Mouse (Mus musculus): ENCODE results near the gene Zfp536. TPM values are rescaled to one million over a fixed set of nuclear protein-coding genes. Genes with fewer than 3 reads are reported as not detected.

Gene Zfp536
- total RNA-seq, 2 experiments from 2014 or later: 8.5 to 10.4 TPM

GRCm38 (mm10) chr7:37505096-37505495 lies 268.3 kb downstream of the Zfp536 start:
- DNase-seq: no peak
- intact Hi-C loops (cut with DNase I): no loop called here

- intact Hi-C loops (cut with DNase I): no loop called here
- no peak for DNase-seq
These were observed 274.6 kb downstream of the Zfp536 start for GRCm38 (mm10) chr7:37498881-37499280.

- intact Hi-C loops (cut with DNase I): no loop called here
- no peak for DNase-seq
These were observed 276.9 kb downstream of the Zfp536 start for GRCm38 (mm10) chr7:37496491-37496890.

GRCm38 (mm10) chr7:37490312-37490711 lies 283.1 kb downstream of the Zfp536 start:
- intact Hi-C loops (cut with DNase I): no loop called here
- no peak for DNase-seq

GRCm38 (mm10) chr7:37484946-37485345 lies 288.5 kb downstream of the Zfp536 start:
- intact Hi-C loops (cut with DNase I): no loop called here
- DNase-seq: no peak

GRCm38 (mm10) chr7:37482564-37482963 lies 290.9 kb downstream of the Zfp536 start:
- DNase-seq: no peak
- intact Hi-C loops (cut with DNase I): no loop called here

GRCm38 (mm10) chr7:37481165-37481564 lies 292.3 kb downstream of the Zfp536 start:
- intact Hi-C loops (cut with DNase I): no loop called here
- no peak for DNase-seq

- intact Hi-C loops (cut with DNase I): no loop called here
- DNase-seq: no peak
These were observed 296.1 kb downstream of the Zfp536 start for GRCm38 (mm10) chr7:37477309-37477708.

- DNase-seq: no peak
- intact Hi-C loops (cut with DNase I): no loop called here
These were observed 298.0 kb downstream of the Zfp536 start for GRCm38 (mm10) chr7:37475485-37475884.

GRCm38 (mm10) chr7:37474284-37474683 lies 299.2 kb downstream of the Zfp536 start:
- no peak for DNase-seq
- intact Hi-C loops (cut with DNase I): no loop called here

GRCm38 (mm10) chr7:37473311-37474084 lies 299.9 kb downstream of the Zfp536 start:
- DNase-seq: no peak
- intact Hi-C loops (cut with DNase I): no loop called here

- intact Hi-C loops (cut with DNase I): no loop called here
- no peak for DNase-seq
These were observed 301.7 kb downstream of the Zfp536 start for GRCm38 (mm10) chr7:37471726-37472125.

GRCm38 (mm10) chr7:37466477-37467243 lies 306.8 kb downstream of the Zfp536 start:
- intact Hi-C loops (cut with DNase I): no loop called here
- no peak for DNase-seq

GRCm38 (mm10) chr7:37464186-37464721 lies 309.2 kb downstream of the Zfp536 start:
- no peak for DNase-seq
- intact Hi-C loops (cut with DNase I): no loop called here

GRCm38 (mm10) chr7:37447523-37447922 lies 325.9 kb downstream of the Zfp536 start:
- no peak for DNase-seq
- intact Hi-C loops (cut with DNase I): no loop called here

GRCm38 (mm10) chr7:37439912-37440311 lies 333.5 kb downstream of the Zfp536 start:
- intact Hi-C loops (cut with DNase I): no loop called here
- no peak for DNase-seq

GRCm38 (mm10) chr7:37439117-37439844 lies 334.2 kb downstream of the Zfp536 start:
- DNase-seq: no peak
- intact Hi-C loops (cut with DNase I): no loop called here

GRCm38 (mm10) chr7:37437887-37438286 lies 335.6 kb downstream of the Zfp536 start:
- intact Hi-C loops (cut with DNase I): no loop called here
- no peak for DNase-seq

GRCm38 (mm10) chr7:37433156-37433555 lies 340.3 kb downstream of the Zfp536 start:
- intact Hi-C loops (cut with DNase I): no loop called here
- no peak for DNase-seq

- DNase-seq: no peak
- intact Hi-C loops (cut with DNase I): no loop called here
These were observed 342.0 kb downstream of the Zfp536 start for GRCm38 (mm10) chr7:37431471-37431870.

- intact Hi-C loops (cut with DNase I): no loop called here
- DNase-seq: no peak
These were observed 347.4 kb downstream of the Zfp536 start for GRCm38 (mm10) chr7:37426061-37426460.

Data from heart, postnatal 14 days (tissue).